Mouse (Mus musculus): Measurements from ENCODE around the gene Plekhg3. TPM values are rescaled to one million over a fixed set of nuclear protein-coding genes. Genes with fewer than 3 reads are reported as not detected.

Gene Plekhg3
- polyA plus RNA-seq, 1 experiment from 2014 or later = 10.2 TPM

DNA sequence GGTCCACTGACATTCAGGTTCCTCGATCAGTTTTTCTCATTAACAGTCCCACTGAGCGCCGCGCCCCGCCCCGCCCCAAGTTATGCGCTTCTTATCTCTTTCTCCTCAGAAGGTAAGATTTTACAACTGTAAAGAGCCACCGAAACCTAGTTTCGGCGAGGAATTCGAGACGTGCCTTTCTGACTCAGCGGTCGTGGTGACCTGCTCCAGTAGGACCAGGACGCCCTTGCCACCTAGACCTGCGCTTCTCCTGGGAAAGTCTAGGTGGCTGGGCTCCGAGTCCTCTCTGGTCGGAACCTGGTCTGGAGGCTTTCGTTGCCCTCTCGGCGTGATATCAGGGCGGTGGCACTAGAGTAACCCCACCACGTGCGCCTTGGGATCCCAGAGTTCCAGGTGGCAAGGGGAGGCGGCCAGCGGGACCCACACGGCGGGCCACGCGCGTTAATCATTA, 2.3 kb downstream of the Plekhg3 start:
- Histone ChIP-seq H3K27me3 (ENCODE audit: control insufficient read depth, insufficient read depth, low read length) (no peaks in the 10 kb centered on the region; the same call in 1 of the 2 replicates), H3K4me2 (ENCODE audit: low read depth, low read length) (peak overlapping the region; percentile 96), H3K36me3 (ENCODE audit: control insufficient read depth, insufficient read depth, low read length) (no peaks in the 10 kb centered on the region), H3K4me3 (replicated peaks; ENCODE audit: low read length) (peak overlapping the region; percentile 77), H3K9ac (ENCODE audit: low read length) (peak overlapping the region; percentile 88), H3K27ac (ENCODE audit: low read length) (peak overlapping the region; percentile 94), H3K4me1 (ENCODE audit: control insufficient read depth, insufficient read depth, low read length) (peaks cover 24% of the 10 kb centered on the region), H3K9me3 (replicated peaks; ENCODE audit: control insufficient read depth, low read length) (no peaks in the 10 kb centered on the region)
- under 1% methylated on average over 31 of the region's 31 CpGs for WGBS
- ATAC-seq (ENCODE audit: insufficient read depth, low FRiP score) = no peak; the same call in none of the 2 replicates

GRCm38 (mm10) chr12:76533377-76534222, 2.9 kb downstream of the Plekhg3 start:
- Histone ChIP-seq H3K36me3 (ENCODE audit: control insufficient read depth, insufficient read depth, low read length) (no peaks in the 10 kb centered on the region), H3K4me2 (ENCODE audit: low read depth, low read length) (peak overlapping the region; percentile 96), H3K27me3 (ENCODE audit: control insufficient read depth, insufficient read depth, low read length) (no peaks in the 10 kb centered on the region; the same call in 1 of the 2 replicates), H3K4me3 (replicated peaks; ENCODE audit: low read length) (peak overlapping the region; percentile 77), H3K9me3 (replicated peaks; ENCODE audit: control insufficient read depth, low read length) (no peaks in the 10 kb centered on the region), H3K27ac (ENCODE audit: low read length) (peak overlapping the region; percentile 94), H3K9ac (ENCODE audit: low read length) (peak overlapping the region; percentile 88), H3K4me1 (ENCODE audit: control insufficient read depth, insufficient read depth, low read length) (peaks cover 25% of the 10 kb centered on the region)
- ATAC-seq (ENCODE audit: insufficient read depth, low FRiP score) = peak; percentile 92
- under 1% methylated on average over 72 of the region's 74 CpGs for WGBS

DNA sequence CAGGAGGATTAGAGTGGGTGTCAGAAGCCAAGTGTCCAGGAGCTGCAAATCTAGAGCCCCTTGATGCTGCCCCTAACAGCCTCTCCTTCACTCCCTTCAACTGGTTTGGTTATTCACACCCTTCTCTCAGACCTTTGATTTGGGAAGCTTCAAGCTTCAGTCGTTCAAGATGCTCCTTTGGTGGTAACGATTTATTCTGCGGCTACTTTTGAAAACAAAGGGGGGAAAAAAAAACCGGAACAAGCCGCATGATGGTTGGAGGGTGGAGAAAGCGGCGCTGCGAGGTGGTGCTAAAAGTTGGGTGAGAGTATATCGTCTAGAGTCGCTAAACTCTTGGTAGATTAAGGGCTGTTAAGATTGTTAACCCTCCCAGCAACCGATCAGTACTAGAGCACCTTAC, 3.5 kb downstream of the Plekhg3 start:
- 1% methylated on average over 11 of the region's 11 CpGs for WGBS
- Histone ChIP-seq H3K27ac (ENCODE audit: low read length) (peak overlapping the region; percentile 94), H3K9me3 (replicated peaks; ENCODE audit: control insufficient read depth, low read length) (no peaks in the 10 kb centered on the region), H3K36me3 (ENCODE audit: control insufficient read depth, insufficient read depth, low read length) (no peaks in the 10 kb centered on the region), H3K4me1 (ENCODE audit: control insufficient read depth, insufficient read depth, low read length) (peaks cover 25% of the 10 kb centered on the region), H3K4me2 (ENCODE audit: low read depth, low read length) (peak overlapping the region; percentile 96), H3K27me3 (ENCODE audit: control insufficient read depth, insufficient read depth, low read length) (no peaks in the 10 kb centered on the region; the same call in 1 of the 2 replicates), H3K4me3 (replicated peaks; ENCODE audit: low read length) (peak overlapping the region; percentile 77), H3K9ac (ENCODE audit: low read length) (peak overlapping the region; percentile 88)
- no peak for ATAC-seq (ENCODE audit: insufficient read depth, low FRiP score)

GRCm38 (mm10) chr12:76534641-76535283, 4.1 kb downstream of the Plekhg3 start:
- H3K4me1 ChIP-seq (ENCODE audit: control insufficient read depth, insufficient read depth, low read length) = peaks cover 25% of the 10 kb centered on the region
- 13% methylated on average over 9 of the region's 9 CpGs for WGBS
- peak overlapping the region; percentile 94 for H3K27ac ChIP-seq (ENCODE audit: low read length)
- no peak for ATAC-seq (ENCODE audit: insufficient read depth, low FRiP score)
- no peaks in the 10 kb centered on the region for H3K9me3 ChIP-seq (replicated peaks; ENCODE audit: control insufficient read depth, low read length)
- no peaks in the 10 kb centered on the region for H3K36me3 ChIP-seq (ENCODE audit: control insufficient read depth, insufficient read depth, low read length)
- H3K4me3 ChIP-seq (replicated peaks; ENCODE audit: low read length) = peak overlapping the region; percentile 77
- no peaks in the 10 kb centered on the region; the same call in 1 of the 2 replicates for H3K27me3 ChIP-seq (ENCODE audit: control insufficient read depth, insufficient read depth, low read length)
- H3K9ac ChIP-seq (ENCODE audit: low read length) = peak overlapping the region; percentile 88
- peak overlapping the region; percentile 96 for H3K4me2 ChIP-seq (ENCODE audit: low read depth, low read length)

- no peaks in the 10 kb centered on the region for H3K36me3 ChIP-seq (ENCODE audit: control insufficient read depth, insufficient read depth, low read length)
- 30% methylated on average over 9 of the region's 9 CpGs for WGBS
- no peaks in the 10 kb centered on the region; the same call in 1 of the 2 replicates for H3K27me3 ChIP-seq (ENCODE audit: control insufficient read depth, insufficient read depth, low read length)
- H3K4me3 ChIP-seq (replicated peaks; ENCODE audit: low read length) = peak overlapping the region; percentile 77
- peak overlapping the region; percentile 88 for H3K9ac ChIP-seq (ENCODE audit: low read length)
- H3K4me1 ChIP-seq (ENCODE audit: control insufficient read depth, insufficient read depth, low read length) = peaks cover 29% of the 10 kb centered on the region
- peak overlapping the region; percentile 94; the same call in 1 of the 2 replicates for H3K27ac ChIP-seq (ENCODE audit: low read length)
- H3K9me3 ChIP-seq (replicated peaks; ENCODE audit: control insufficient read depth, low read length) = no peaks in the 10 kb centered on the region
- ATAC-seq (ENCODE audit: insufficient read depth, low FRiP score) = no peak
- H3K4me2 ChIP-seq (ENCODE audit: low read depth, low read length) = peak overlapping the region; percentile 96
Measured at GRCm38 (mm10) chr12:76535471-76535900, 4.8 kb downstream of the Plekhg3 start.

DNA sequence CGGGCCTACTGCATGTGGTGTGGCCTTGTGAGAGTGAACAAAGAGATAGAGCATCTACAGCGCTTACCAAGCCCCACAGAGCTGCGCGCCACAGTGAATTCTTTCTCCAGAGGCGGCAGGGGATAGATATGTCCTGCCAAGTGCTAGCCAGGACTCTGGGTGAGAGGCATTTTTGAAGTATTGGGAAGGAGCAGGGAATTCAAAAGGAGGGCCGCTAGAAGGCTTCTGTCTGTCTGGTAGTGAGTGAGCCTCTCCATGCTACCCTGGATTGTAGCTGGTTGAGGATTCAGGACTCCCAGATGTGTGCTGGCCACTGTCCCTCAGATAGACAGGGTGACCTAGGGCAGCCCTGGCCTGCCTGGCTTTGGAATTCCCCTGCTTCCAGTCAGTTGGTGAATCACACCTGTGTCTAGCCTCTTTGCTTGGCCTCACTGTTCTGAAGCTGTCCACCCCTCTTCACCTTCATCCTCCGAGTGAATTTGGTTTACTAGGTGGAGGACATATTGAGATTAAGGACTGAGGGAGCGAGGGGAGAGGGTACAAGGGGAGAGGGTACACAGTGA, 6.0 kb downstream of the Plekhg3 start:
- Histone ChIP-seq H3K4me2 (ENCODE audit: low read depth, low read length) (peak overlapping the region; percentile 96), H3K9ac (ENCODE audit: low read length) (peak overlapping the region; percentile 49), H3K4me1 (ENCODE audit: control insufficient read depth, insufficient read depth, low read length) (peaks cover 40% of the 10 kb centered on the region), H3K27me3 (ENCODE audit: control insufficient read depth, insufficient read depth, low read length) (no peaks in the 10 kb centered on the region), H3K4me3 (replicated peaks; ENCODE audit: low read length) (no peak overlapping the region), H3K36me3 (ENCODE audit: control insufficient read depth, insufficient read depth, low read length) (no peaks in the 10 kb centered on the region), H3K9me3 (replicated peaks; ENCODE audit: control insufficient read depth, low read length) (no peaks in the 10 kb centered on the region), H3K27ac (ENCODE audit: low read length) (peak overlapping the region; percentile 16; the same call in 1 of the 2 replicates)
- WGBS = 66% methylated on average over 8 of the region's 8 CpGs
- ATAC-seq (ENCODE audit: insufficient read depth, low FRiP score) = no peak

GRCm38 (mm10) chr12:76537434-76537833, 6.7 kb downstream of the Plekhg3 start:
- no peaks in the 10 kb centered on the region for H3K27me3 ChIP-seq (ENCODE audit: control insufficient read depth, insufficient read depth, low read length)
- no peak overlapping the region for H3K4me3 ChIP-seq (replicated peaks; ENCODE audit: low read length)
- WGBS = 63% methylated on average over 8 of the region's 8 CpGs
- no peaks in the 10 kb centered on the region for H3K36me3 ChIP-seq (ENCODE audit: control insufficient read depth, insufficient read depth, low read length)
- no peak for ATAC-seq (ENCODE audit: insufficient read depth, low FRiP score)
- H3K9me3 ChIP-seq (replicated peaks; ENCODE audit: control insufficient read depth, low read length) = no peaks in the 10 kb centered on the region
- H3K27ac ChIP-seq (ENCODE audit: low read length) = no peak overlapping the region
- H3K4me1 ChIP-seq (ENCODE audit: control insufficient read depth, insufficient read depth, low read length) = peaks cover 46% of the 10 kb centered on the region
- H3K4me2 ChIP-seq (ENCODE audit: low read depth, low read length) = no peak overlapping the region
- H3K9ac ChIP-seq (ENCODE audit: low read length) = no peak overlapping the region

DNA sequence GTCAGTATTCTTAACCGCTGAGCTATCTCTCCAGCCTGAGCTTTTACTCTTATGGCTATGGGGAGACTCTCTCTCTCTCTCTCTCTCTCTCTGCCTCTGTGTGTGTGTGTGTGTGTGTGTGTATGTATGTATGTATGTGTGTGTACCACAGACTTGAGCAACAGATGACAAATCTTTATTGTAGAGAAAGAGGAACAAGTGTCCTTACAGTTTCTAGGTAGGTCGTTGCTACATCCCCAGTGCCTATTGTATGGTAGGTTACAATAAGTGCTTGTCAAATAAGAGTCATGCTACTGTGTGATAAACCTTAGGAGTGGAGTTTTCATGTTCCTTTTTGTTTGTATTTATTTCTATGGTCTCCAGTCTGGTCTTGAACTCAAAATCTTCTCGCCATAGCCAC, 9.5 kb downstream of the Plekhg3 start:
- 75% methylated on average over 3 of the region's 3 CpGs for WGBS
- no peak overlapping the region for H3K9ac ChIP-seq (ENCODE audit: low read length)
- H3K4me3 ChIP-seq (replicated peaks; ENCODE audit: low read length) = no peak overlapping the region
- no peak overlapping the region for H3K27ac ChIP-seq (ENCODE audit: low read length)
- ATAC-seq (ENCODE audit: insufficient read depth, low FRiP score) = no peak
- H3K27me3 ChIP-seq (ENCODE audit: control insufficient read depth, insufficient read depth, low read length) = no peaks in the 10 kb centered on the region
- no peaks in the 10 kb centered on the region for H3K36me3 ChIP-seq (ENCODE audit: control insufficient read depth, insufficient read depth, low read length)
- no peak overlapping the region for H3K4me2 ChIP-seq (ENCODE audit: low read depth, low read length)
- peaks cover 48% of the 10 kb centered on the region for H3K4me1 ChIP-seq (ENCODE audit: control insufficient read depth, insufficient read depth, low read length)
- H3K9me3 ChIP-seq (replicated peaks; ENCODE audit: control insufficient read depth, low read length) = no peaks in the 10 kb centered on the region

All from stomach, embryonic 16.5 days (tissue).